Mouse (Mus musculus) limb, embryonic 12.5 days (tissue): ENCODE results near the gene Itgb2. TPM values are rescaled to one million over a fixed set of nuclear protein-coding genes. Genes with fewer than 3 reads are reported as not detected.

Experiments used
- ATAC-seq: fragments of 200-750 bp; cut with Nextera tagmentation; 2 replicates; pipeline ENCODE4 v1.8.0; 2017; ENCODE audit warnings: low read depth, moderate TSS enrichment; ENCODE audit not compliant: insufficient number of reproducible peaks, insufficient read depth, low FRiP score, low TSS enrichment
- H3K27ac ChIP-seq: fragments of 300-500 bp; sonication (generic); 2 replicates; pipeline ENCODE4 v1.5.1; 2016; ENCODE audit warnings: mild to moderate bottlenecking, moderate library complexity
- H3K27me3 ChIP-seq: fragments of 300-500 bp; sonication (generic); 2 replicates; pipeline ENCODE4 v1.6.1; 2016; ENCODE audit warnings: mild to moderate bottlenecking, moderate library complexity
- H3K36me3 ChIP-seq: fragments of 300-500 bp; sonication (generic); 2 replicates; pipeline ENCODE4 v1.6.1; 2016; ENCODE audit warnings: mild to moderate bottlenecking, moderate library complexity
- H3K4me1 ChIP-seq: fragments of 300-500 bp; sonication (generic); replicated peaks from 2 replicates; pipeline ENCODE4 v1.6.1; 2016
- H3K4me2 ChIP-seq: fragments of 300-500 bp; sonication (generic); 2 replicates; pipeline ENCODE4 v1.6.1; 2016; ENCODE audit warnings: mild to moderate bottlenecking, moderate library complexity
- H3K4me3 ChIP-seq: fragments of 300-500 bp; sonication (generic); replicated peaks from 2 replicates; pipeline ENCODE4 v1.5.1; 2016; ENCODE audit warnings: mild to moderate bottlenecking
- H3K9ac ChIP-seq: fragments of 300-500 bp; sonication (generic); replicated peaks from 2 replicates; pipeline ENCODE4 v1.6.1; 2016; ENCODE audit warnings: mild to moderate bottlenecking, moderate library complexity
- H3K9me3 ChIP-seq: fragments of 300-500 bp; sonication (generic); 2 replicates; pipeline ENCODE4 v1.6.1; 2016; ENCODE audit warnings: mild to moderate bottlenecking, moderate library complexity
- WGBS: fragments of 180-500 bp; shearing (Covaris S2); methylation state at CpG from one replicate; pipeline ENCODE4 v1.1.7; 2016; 5-methylcytosine and 5-hydroxymethylcytosine counted together
- polyA plus RNA-seq: library from polyadenylated mRNA; unstranded; fragments of >200 nt; fragmentation: Nextera tagmentation; extraction: Ambion mirVana; gene quantifications from 2 replicates; pipeline ENCODE4 v1.2.1, GENCODE M21; 2016

Itgb2 gene
- polyA plus RNA-seq, 1 experiment from 2014 or later: 0.98 TPM

DNA sequence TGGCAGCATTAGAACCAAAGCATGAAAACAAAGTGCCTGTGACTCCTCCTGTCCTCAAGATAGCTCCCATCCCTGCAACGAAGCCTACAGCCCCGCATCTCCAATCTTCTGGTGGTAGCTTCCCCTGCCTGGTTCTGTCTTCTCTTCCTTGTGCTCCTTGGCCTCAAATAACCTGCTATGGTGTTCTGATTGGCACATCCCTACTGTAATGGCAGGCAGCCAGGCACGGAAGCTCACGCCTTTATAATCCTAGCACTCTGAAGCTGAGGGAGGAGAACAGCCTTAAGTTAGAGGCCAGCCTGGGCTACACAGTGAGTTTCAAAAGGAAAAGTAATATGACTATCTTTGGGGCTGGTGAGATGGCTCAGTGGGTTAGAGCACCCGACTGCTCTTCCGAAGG lies 25.9 kb upstream of the Itgb2 start:
- no peak overlapping the region for H3K4me3 ChIP-seq
- peaks cover 91% of the 10 kb centered on the region for H3K36me3 ChIP-seq
- no peaks in the 10 kb centered on the region for H3K27me3 ChIP-seq
- 96% methylated on average over 6 of the region's 6 CpGs for WGBS
- no peaks in the 10 kb centered on the region for H3K9me3 ChIP-seq
- H3K4me2 ChIP-seq: no peak overlapping the region
- no peak for ATAC-seq
- H3K27ac ChIP-seq: no peak overlapping the region
- peaks cover under 1% of the 10 kb centered on the region; the same call in 1 of the 2 replicates for H3K4me1 ChIP-seq
- no peak overlapping the region for H3K9ac ChIP-seq

DNA sequence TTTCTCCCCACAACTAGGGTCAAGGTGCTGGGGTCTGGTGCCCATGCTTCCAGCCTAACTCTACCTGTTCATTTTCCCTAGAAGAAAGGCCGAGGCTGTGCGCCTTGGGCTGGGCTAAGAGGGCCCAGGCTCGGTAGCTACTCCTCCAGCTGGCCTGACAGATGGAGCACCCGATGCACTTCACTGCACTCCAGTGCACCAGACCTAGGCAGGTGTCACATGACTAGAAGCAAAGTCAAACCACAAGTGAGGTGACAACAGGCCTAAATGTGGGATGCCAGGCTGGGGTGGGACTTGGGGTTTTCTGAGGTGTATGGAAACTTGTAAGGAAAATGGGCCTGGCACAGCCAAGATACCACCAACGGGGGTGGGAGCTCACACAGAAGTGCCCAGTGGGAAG lies 23.5 kb upstream of the Itgb2 start:
- WGBS: 87% methylated on average over 5 of the region's 5 CpGs

DNA sequence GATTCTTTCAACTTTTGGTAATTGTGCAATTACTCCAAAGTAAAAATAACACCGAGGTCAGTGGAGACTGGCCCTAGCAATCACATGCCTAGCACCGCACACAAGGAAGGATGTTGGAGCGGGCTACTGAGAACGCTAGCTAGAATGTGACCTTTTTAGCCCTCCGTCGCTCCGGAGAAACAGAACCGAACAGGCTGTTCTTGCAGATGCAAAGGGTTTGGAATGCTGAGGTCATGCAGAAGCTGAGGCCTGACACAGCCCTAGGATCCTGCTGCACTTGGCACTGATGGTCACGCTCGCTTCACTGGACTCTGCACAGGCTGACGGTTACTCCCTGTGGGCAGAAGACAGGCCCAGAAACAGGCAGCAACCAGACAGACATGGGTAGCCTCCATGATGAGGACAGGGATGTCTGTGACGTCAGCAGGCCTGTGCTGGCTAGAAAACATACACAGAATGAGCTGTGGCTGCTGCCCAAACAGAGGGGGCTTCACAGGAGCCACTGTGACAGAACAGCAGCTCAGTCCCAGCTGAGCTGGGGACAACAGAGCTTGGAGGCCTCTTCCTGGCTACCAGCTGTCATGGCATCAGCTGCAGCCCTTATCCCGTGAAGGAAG lies 23.0 kb upstream of the Itgb2 start:
- Histone ChIP-seq H3K36me3 (peaks cover 88% of the 10 kb centered on the region), H3K4me2 (no peak overlapping the region), H3K9ac (no peak overlapping the region), H3K27ac (no peak overlapping the region), H3K27me3 (no peaks in the 10 kb centered on the region), H3K4me3 (no peak overlapping the region), H3K9me3 (no peaks in the 10 kb centered on the region), H3K4me1 (peaks cover 4% of the 10 kb centered on the region)
- no peak for ATAC-seq
- 94% methylated on average over 13 of the region's 13 CpGs for WGBS

More for the DNA sequence above, 23.5 kb upstream of the Itgb2 start:
- Histone ChIP-seq H3K9ac (no peak overlapping the region), H3K4me3 (no peak overlapping the region), H3K27me3 (no peaks in the 10 kb centered on the region), H3K4me2 (no peak overlapping the region), H3K9me3 (no peaks in the 10 kb centered on the region), H3K27ac (no peak overlapping the region), H3K4me1 (peaks cover 4% of the 10 kb centered on the region), H3K36me3 (peaks cover 88% of the 10 kb centered on the region)
- no peak for ATAC-seq

DNA sequence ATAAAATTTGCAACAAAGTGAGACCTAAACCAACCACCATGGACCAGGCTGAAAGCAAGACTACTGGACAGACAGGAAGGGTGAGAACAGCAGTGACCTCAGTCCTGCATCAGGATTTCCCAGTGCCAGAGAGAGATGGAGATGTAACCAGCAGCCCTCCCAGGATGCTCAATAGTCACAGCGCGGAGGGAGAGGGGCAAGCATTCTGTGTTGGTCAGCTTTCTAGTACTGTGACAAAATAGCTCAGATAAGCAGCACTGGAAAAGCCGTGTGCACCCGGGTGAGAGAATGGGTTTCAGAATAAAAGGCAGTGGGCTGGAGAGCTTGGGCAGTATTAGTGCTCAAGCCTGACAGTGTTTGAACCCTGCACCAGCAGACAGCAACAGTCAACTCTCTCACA lies 22.3 kb upstream of the Itgb2 start:
- no peak overlapping the region for H3K9ac ChIP-seq

DNA sequence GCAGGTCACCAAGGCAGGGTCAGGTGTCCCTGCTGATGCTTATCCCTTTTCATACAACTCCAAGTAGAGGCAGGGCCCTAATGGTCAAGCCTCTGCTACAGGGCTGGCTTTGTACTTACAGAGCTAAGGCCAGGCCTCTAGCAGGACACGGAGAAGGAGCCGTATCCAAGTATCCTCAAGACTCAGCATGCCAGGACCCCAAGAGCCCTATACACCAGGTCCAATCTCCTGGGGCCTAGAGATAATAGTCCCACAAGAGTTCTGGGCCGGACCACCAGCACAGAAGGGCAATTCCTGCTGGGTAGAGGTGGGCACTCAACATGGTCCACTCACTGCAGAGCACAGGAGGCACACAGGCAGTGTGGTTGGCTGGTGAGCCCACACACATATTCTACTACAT lies 21.3 kb upstream of the Itgb2 start:
- peaks cover 92% of the 10 kb centered on the region for H3K36me3 ChIP-seq
- 92% methylated on average over 3 of the region's 3 CpGs for WGBS

More for the DNA sequence above, 22.3 kb upstream of the Itgb2 start:
- H3K27ac ChIP-seq: no peak overlapping the region
- H3K4me1 ChIP-seq: peaks cover 4% of the 10 kb centered on the region
- H3K27me3 ChIP-seq: no peaks in the 10 kb centered on the region
- H3K36me3 ChIP-seq: peaks cover 92% of the 10 kb centered on the region
- WGBS: 90% methylated on average over 4 of the region's 4 CpGs
- H3K4me3 ChIP-seq: no peak overlapping the region
- no peak for ATAC-seq
- no peaks in the 10 kb centered on the region for H3K9me3 ChIP-seq
- no peak overlapping the region for H3K4me2 ChIP-seq

DNA sequence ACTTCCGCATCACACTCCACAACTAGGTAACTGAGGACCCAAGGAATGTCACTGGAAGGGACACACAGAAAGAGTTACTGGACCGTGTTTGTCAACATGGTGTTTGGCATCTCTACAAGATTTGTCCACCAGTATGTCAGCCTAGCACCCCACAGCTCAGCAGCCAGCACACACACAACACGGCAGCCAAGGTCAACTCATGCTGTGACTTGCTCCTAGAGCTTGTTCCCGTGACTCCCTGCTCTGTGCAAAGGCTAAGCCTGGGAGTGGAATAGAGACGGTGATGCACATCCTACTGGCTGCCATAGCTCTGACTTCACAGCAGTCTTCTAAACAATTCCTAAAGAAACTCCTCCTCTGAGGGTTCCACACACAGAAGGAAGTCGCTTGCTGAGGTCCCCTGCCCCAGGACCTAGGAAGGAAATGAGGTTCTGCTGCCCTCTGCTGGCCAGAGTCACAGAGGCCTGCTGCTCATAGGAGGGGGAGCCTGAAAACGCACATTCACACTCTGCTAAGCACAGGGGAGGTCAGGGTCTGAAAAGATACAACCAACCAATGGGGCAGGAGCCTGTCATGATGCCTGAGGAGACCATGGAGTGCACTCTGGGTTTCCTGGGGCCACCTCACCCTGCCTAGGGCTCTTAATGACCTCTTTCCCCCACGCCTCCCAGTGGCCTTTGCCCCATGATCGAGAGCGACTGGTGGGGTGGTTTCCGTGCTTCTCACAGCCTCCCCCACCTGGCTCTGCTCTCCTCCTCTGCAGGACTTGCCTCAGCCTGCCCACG lies 20.5 kb upstream of the Itgb2 start:
- Histone ChIP-seq H3K36me3 (peaks cover 93% of the 10 kb centered on the region), H3K9me3 (no peaks in the 10 kb centered on the region), H3K9ac (0 out of 2 replicates have a peak overlapping the region, but pooled peaks have one; percentile 27), H3K27me3 (no peaks in the 10 kb centered on the region), H3K4me1 (peaks cover 9% of the 10 kb centered on the region), H3K4me3 (no peak overlapping the region), H3K27ac (0 out of 2 replicates have a peak overlapping the region, but pooled peaks have one; percentile 23), H3K4me2 (no peak overlapping the region)
- WGBS: 54% methylated on average over 12 of the region's 12 CpGs
- peak; percentile 77 for ATAC-seq

More for the DNA sequence above, 21.3 kb upstream of the Itgb2 start:
- Histone ChIP-seq H3K4me1 (peaks cover 4% of the 10 kb centered on the region), H3K27me3 (no peaks in the 10 kb centered on the region), H3K9ac (no peak overlapping the region), H3K4me3 (no peak overlapping the region), H3K4me2 (no peak overlapping the region), H3K9me3 (no peaks in the 10 kb centered on the region), H3K27ac (no peak overlapping the region)
- ATAC-seq: no peak

DNA sequence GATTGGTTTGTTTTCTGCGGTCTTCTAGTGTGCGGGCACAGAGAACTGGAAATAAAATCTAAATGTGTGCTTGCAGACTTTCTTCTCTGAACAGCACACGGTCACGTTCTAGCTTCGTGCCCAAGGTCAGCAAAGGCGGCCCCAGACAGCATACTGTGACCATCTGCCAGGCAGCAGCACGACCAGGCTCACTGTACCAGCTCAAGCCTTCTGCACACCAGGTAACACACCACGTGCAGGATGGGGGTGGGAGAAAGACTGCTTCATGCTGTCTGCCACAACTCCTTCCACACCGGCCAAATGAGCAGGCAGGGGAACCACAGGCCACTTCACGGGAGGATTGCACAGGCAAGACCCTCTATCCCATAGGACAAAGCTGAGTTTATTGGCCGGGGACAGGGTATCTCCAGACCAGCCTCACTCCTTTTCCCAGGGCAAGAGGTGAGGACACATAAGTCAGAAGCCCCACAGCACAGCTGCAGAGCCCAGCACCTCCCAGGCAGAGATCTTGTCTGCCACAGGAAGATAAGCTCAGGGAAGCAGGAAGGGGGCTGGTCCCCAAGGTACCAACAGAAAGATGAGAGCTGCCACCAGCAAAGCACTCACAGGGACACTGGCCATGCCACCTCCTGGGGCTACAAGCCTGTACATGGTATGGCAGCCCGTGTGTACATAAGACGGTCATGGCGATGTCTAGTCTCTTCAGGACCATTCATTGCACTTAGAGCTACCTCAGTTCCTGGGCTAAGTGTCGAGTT lies 19.6 kb upstream of the Itgb2 start:
- ATAC-seq: no peak
- peaks cover 84% of the 10 kb centered on the region for H3K36me3 ChIP-seq
- H3K4me3 ChIP-seq: no peak overlapping the region
- 0 out of 2 replicates have a peak overlapping the region, but pooled peaks have one; percentile 27 for H3K9ac ChIP-seq
- H3K9me3 ChIP-seq: no peaks in the 10 kb centered on the region
- 78% methylated on average over 15 of the region's 15 CpGs for WGBS
- no peak overlapping the region for H3K4me2 ChIP-seq
- H3K4me1 ChIP-seq: peaks cover 15% of the 10 kb centered on the region
- H3K27me3 ChIP-seq: no peaks in the 10 kb centered on the region
- peak overlapping the region; percentile 23; the same call in 1 of the 2 replicates for H3K27ac ChIP-seq

DNA sequence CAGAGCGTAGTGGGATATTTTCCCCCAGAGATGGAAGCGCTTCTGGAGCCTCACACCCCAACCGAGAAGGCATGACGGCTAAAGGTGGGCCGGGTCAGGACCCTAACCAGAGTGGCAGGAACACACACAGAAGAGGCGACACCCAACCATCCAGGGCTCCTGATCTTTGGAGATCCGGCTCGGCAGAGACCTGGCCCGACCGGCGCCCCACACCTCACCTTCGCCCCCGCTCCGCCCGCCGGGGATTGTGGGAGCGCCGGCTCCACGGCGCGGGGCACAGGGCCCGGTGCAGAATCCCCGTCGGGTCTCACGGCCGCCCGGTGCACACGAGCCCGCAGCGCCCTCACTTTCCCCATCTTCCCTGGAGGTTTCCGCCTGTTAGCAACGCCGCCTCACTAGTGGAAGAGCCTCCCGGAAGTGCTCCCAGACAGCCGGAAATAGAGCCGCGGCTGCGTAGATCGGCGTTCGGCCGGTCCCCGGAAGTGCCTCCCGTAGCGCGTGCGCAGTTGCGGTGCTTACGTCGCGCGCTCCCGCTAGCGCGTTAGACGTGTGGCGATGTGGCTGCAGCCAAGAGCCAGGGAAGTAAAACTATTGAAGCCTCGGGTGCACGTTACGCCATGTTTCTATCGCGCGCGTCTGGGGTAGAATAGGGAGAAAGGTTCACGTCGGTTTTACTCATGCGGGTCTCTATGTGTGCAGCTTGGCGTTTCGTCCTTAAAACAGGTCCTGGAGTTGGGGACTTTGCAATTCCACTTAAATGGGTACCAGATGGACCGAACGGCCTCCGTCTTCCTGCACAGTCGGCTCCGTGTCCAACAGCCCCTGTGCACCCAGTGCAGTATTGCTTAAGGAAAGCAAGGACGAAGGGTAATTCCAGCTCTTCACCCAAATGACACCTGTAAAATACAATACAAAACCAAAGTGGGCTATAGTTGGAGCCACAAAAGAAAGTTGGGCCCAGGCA lies 14.4 kb upstream of the Itgb2 start, which contains the start of gene Fam207a:
Gene Fam207a (minus strand): TSS at position 401 of the 964 bp plus-strand sequence.
- Histone ChIP-seq H3K9me3 (no peaks in the 10 kb centered on the region), H3K4me2 (peak within 1 kb of the TSS; percentile 89), H3K36me3 (peaks cover 37% of the 10 kb centered on the region), H3K27ac (peak within 1 kb of the TSS; percentile 86), H3K4me3 (peak within 1 kb of the TSS; percentile 92), H3K4me1 (peaks cover 21% of the 10 kb centered on the region), H3K27me3 (no peaks in the 10 kb centered on the region), H3K9ac (peak within 1 kb of the TSS; percentile 85)
- WGBS: 1% methylated on average over 75 of the region's 75 CpGs
- ATAC-seq: peak; percentile 71

DNA sequence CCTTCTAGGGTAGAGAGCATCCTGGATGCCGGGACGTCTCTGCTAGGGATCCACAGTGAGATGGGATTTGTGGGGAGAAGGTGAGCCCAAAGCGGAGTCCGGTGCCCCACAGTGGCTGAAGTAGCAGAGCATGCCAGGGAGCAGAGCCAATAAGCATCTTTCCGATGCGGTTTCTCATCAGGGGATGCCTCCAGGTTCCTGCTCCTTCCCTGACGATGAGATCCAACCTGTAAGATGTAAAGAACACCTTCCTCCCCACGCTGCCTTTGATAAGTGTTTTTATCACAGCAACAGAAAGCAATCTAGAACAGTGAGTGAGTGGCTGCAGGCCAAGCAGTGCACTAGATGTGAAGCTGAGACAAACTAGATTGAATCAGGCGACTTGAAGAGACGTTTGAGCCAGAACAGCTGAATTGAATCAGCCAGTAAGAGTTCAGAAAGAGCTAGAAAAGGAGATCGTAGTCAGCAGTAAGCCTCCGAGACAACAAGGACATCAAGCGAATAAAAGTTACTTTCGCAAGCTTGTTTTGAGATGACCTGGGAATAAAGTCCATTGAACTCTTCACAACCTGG lies 13.6 kb upstream of the Itgb2 start:
- ATAC-seq: no peak
- peaks cover 29% of the 10 kb centered on the region for H3K36me3 ChIP-seq
- WGBS: 41% methylated on average over 14 of the region's 14 CpGs

DNA sequence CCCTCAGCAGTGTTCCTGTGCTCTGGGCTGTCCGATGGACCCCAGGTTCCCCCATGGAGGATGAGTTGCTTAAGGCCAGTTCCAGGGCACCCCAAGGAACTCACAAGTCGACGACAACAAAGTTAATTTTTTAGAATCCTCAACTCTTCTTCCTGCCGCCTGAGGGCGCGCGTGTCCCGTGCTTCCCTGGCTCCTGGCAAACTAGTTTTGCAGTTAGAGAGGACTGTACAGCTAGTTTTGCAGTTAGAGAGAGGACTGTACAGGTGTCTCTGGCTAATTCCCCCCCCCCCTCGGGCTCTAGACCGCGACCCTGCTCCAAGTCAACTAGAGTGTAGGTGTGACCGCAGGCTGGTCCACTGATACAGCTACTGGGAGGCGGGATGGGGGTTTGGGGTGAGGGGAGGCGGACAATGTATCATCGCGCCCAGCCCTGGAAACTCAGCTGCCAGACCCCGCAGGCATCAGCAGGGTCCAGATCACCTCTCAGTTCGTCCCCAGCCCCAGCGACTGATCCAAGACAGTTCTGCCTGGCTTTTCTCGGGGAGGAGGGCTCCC lies 12.9 kb upstream of the Itgb2 start:
- no peaks in the 10 kb centered on the region for H3K27me3 ChIP-seq
- ATAC-seq: peak; percentile 52; the same call in 1 of the 2 replicates
- peak overlapping the region; percentile 89 for H3K4me2 ChIP-seq
- peaks cover 22% of the 10 kb centered on the region for H3K36me3 ChIP-seq
- H3K4me1 ChIP-seq: peaks cover 24% of the 10 kb centered on the region
- peak overlapping the region; percentile 85 for H3K9ac ChIP-seq
- H3K9me3 ChIP-seq: no peaks in the 10 kb centered on the region
- 0 out of 2 replicates have a peak overlapping the region, but pooled peaks have one; percentile 86 for H3K27ac ChIP-seq
- 19% methylated on average over 20 of the region's 20 CpGs for WGBS
- H3K4me3 ChIP-seq: no peak overlapping the region

More for the DNA sequence above, 13.6 kb upstream of the Itgb2 start:
- Histone ChIP-seq H3K4me2 (peak overlapping the region; percentile 89), H3K9me3 (no peaks in the 10 kb centered on the region), H3K4me1 (peaks cover 21% of the 10 kb centered on the region), H3K27me3 (no peaks in the 10 kb centered on the region), H3K9ac (peak overlapping the region; percentile 85), H3K4me3 (peak overlapping the region; percentile 92), H3K27ac (peak overlapping the region; percentile 86)
